Mouse (Mus musculus): ENCODE measurements at regions not wholly inside any gene's neighbourhood (a gene's known extent, or its start where the extent isn't known, plus 50 kb on each side); places are given as distances from the start of the nearest gene placed in this dataset.
"Not testable (repeated sequence)": the region's sequence is repeated elsewhere in the genome, so short reads cannot be mapped to it uniquely, and the experiment has no call there.

GRCm38 (mm10) chr5:133078916-133079315 lies 535.8 kb upstream of the Auts2 start:
- no peak for DNase-seq

- no peak for DNase-seq
These were observed 535.2 kb upstream of the Auts2 start for GRCm38 (mm10) chr5:133078390-133078789.

GRCm38 (mm10) chr5:133073317-133073716 lies 530.2 kb upstream of the Auts2 start:
- no peak for DNase-seq

GRCm38 (mm10) chr5:133070141-133070540 lies 527.0 kb upstream of the Auts2 start:
- no peak for DNase-seq

GRCm38 (mm10) chr5:133062481-133062880 lies 519.3 kb upstream of the Auts2 start:
- DNase-seq: no peak

- no peak for DNase-seq
These were observed 504.3 kb upstream of the Auts2 start for GRCm38 (mm10) chr5:133047456-133047855.

- no peak for DNase-seq
These were observed 502.5 kb upstream of the Auts2 start for GRCm38 (mm10) chr5:133045637-133046036.

- no peak for DNase-seq
These were observed 484.4 kb upstream of the Auts2 start for GRCm38 (mm10) chr5:133027590-133027989.

GRCm38 (mm10) chr5:133025121-133025520 lies 482.0 kb upstream of the Auts2 start:
- peak; percentile 38 for DNase-seq

GRCm38 (mm10) chr5:133020821-133021220 lies 477.7 kb upstream of the Auts2 start:
- no peak for DNase-seq

GRCm38 (mm10) chr5:133020116-133020515 lies 477.0 kb upstream of the Auts2 start:
- DNase-seq: no peak

- DNase-seq: peak; percentile 3
These were observed 467.8 kb upstream of the Auts2 start for GRCm38 (mm10) chr5:133010624-133011575.

- DNase-seq: no peak
These were observed 439.7 kb upstream of the Auts2 start for GRCm38 (mm10) chr5:132982866-132983265.

GRCm38 (mm10) chr5:132979013-132979412 lies 435.9 kb upstream of the Auts2 start:
- DNase-seq: no peak

- no peak for DNase-seq
These were observed 432.3 kb upstream of the Auts2 start for GRCm38 (mm10) chr5:132975303-132975932.

GRCm38 (mm10) chr5:132974876-132975275 lies 431.7 kb upstream of the Auts2 start:
- DNase-seq: no peak

- DNase-seq: no peak
These were observed 427.9 kb upstream of the Auts2 start for GRCm38 (mm10) chr5:132971046-132971445.

GRCm38 (mm10) chr5:132969376-132969775 lies 426.2 kb upstream of the Auts2 start:
- no peak for DNase-seq

GRCm38 (mm10) chr5:132959901-132960300 lies 416.8 kb upstream of the Auts2 start:
- DNase-seq: peak; percentile 1

- DNase-seq: no peak
These were observed 413.0 kb upstream of the Auts2 start for GRCm38 (mm10) chr5:132956184-132956583.

- no peak for DNase-seq
These were observed 411.9 kb upstream of the Auts2 start for GRCm38 (mm10) chr5:132955051-132955450.

- no peak for DNase-seq
These were observed 390.4 kb upstream of the Auts2 start for GRCm38 (mm10) chr5:132933439-132933980.

GRCm38 (mm10) chr5:132929955-132930354 lies 386.8 kb upstream of the Auts2 start:
- DNase-seq: not testable (repeated sequence)

Data from adrenal gland, adult 2 months (tissue).